Mouse (Mus musculus) limb, embryonic 11.5 days (tissue): Measurements from ENCODE around the gene Strn4. TPM values are rescaled to one million over a fixed set of nuclear protein-coding genes. Genes with fewer than 3 reads are reported as not detected.

Source experiments
- ATAC-seq: fragments of 200-750 bp; cut with Nextera tagmentation; 2 replicates; pipeline ENCODE4 v1.8.0; 2017; ENCODE audit warnings: low read depth; ENCODE audit not compliant: insufficient number of reproducible peaks, low FRiP score, low TSS enrichment
- DNase-seq: peaks from one replicate; pipeline ENCODE4 v3.0.0-alpha.2; 2015; ENCODE audit warnings: low spot score
- H3K27ac ChIP-seq: fragments of 300-500 bp; sonication (generic); replicated peaks from 2 replicates; pipeline ENCODE4 v1.5.1; 2014; ENCODE audit warnings: low read depth, mild to moderate bottlenecking, low read length
- H3K27me3 ChIP-seq: fragments of 300-500 bp; sonication (generic); 2 replicates; pipeline ENCODE4 v1.6.1; 2014; ENCODE audit warnings: mild to moderate bottlenecking, low read length, mixed read lengths; ENCODE audit not compliant: control insufficient read depth, insufficient read depth
- H3K36me3 ChIP-seq: fragments of 300-500 bp; sonication (generic); 2 replicates; pipeline ENCODE4 v1.6.1; 2014; ENCODE audit warnings: mild to moderate bottlenecking, low read length, moderate library complexity, mixed read lengths; ENCODE audit not compliant: control insufficient read depth, insufficient read depth
- H3K4me1 ChIP-seq: fragments of 300-500 bp; sonication (generic); 2 replicates; pipeline ENCODE4 v1.6.1; 2014; ENCODE audit warnings: low read length, mixed read lengths; ENCODE audit not compliant: control insufficient read depth, insufficient read depth
- H3K4me2 ChIP-seq: fragments of 300-500 bp; sonication (generic); 2 replicates; pipeline ENCODE4 v1.6.1; 2014; ENCODE audit warnings: low read depth, mild to moderate bottlenecking, moderate library complexity; ENCODE audit not compliant: severe bottlenecking
- H3K4me3 ChIP-seq: fragments of 300-500 bp; sonication (generic); 2 replicates; pipeline ENCODE4 v1.5.1; 2014; ENCODE audit warnings: low read depth, low read length
- H3K9ac ChIP-seq: fragments of 300-500 bp; sonication (generic); 2 replicates; pipeline ENCODE4 v1.6.1; 2014; ENCODE audit warnings: mild to moderate bottlenecking, low read length
- H3K9me3 ChIP-seq: fragments of 300-500 bp; sonication (generic); 2 replicates; pipeline ENCODE4 v1.6.1; 2016; ENCODE audit warnings: low read length; ENCODE audit not compliant: control insufficient read depth
- WGBS: fragments of 180-500 bp; shearing (Covaris S2); extraction: QIAGEN DNeasy Blood & Tissue Kit; methylation state at CpG from one replicate; pipeline ENCODE4 v1.1.7; 2014; 5-methylcytosine and 5-hydroxymethylcytosine counted together
- polyA plus RNA-seq: library from polyadenylated mRNA; unstranded; fragments of >200 nt; fragmentation: Nextera tagmentation; extraction: Ambion mirVana; gene quantifications from 2 replicates; pipeline ENCODE4 v1.2.1, GENCODE M21; 2014

Gene Strn4
- polyA plus RNA-seq, 1 experiment from 2014 or later, result 128 TPM

- Histone ChIP-seq H3K4me2 (no peak overlapping the region), H3K4me1 (peaks cover 11% of the 10 kb centered on the region), H3K4me3 (no peak overlapping the region), H3K9me3 (no peaks in the 10 kb centered on the region), H3K27ac (no peak overlapping the region), H3K9ac (no peak overlapping the region), H3K36me3 (no peaks in the 10 kb centered on the region; the same call in 1 of the 2 replicates), H3K27me3 (peaks cover 13% of the 10 kb centered on the region)
- 86% methylated on average over 9 of the region's 9 CpGs for WGBS
- no peak for ATAC-seq
- DNase-seq, result no peak
Observed at GRCm38 (mm10) chr7:16807936-16808335, 7.8 kb upstream of the Strn4 start.

- Histone ChIP-seq H3K9me3 (no peaks in the 10 kb centered on the region), H3K9ac (no peak overlapping the region), H3K4me3 (no peak overlapping the region), H3K27me3 (peaks cover 13% of the 10 kb centered on the region), H3K27ac (no peak overlapping the region), H3K4me1 (peaks cover 11% of the 10 kb centered on the region), H3K36me3 (no peaks in the 10 kb centered on the region; the same call in 1 of the 2 replicates), H3K4me2 (no peak overlapping the region)
- 82% methylated on average over 9 of the region's 9 CpGs for WGBS
- ATAC-seq (no peak), DNase-seq (no peak)
Observed at GRCm38 (mm10) chr7:16808647-16809046, 7.0 kb upstream of the Strn4 start.

GRCm38 (mm10) chr7:16809739-16810138 lies 6.0 kb upstream of the Strn4 start:
- H3K4me1 ChIP-seq, result peaks cover 11% of the 10 kb centered on the region
- H3K9me3 ChIP-seq, result no peaks in the 10 kb centered on the region
- no peak overlapping the region for H3K27ac ChIP-seq
- DNase-seq (peak; percentile 79), ATAC-seq (no peak)
- no peaks in the 10 kb centered on the region; the same call in 1 of the 2 replicates for H3K36me3 ChIP-seq
- peaks cover 13% of the 10 kb centered on the region for H3K27me3 ChIP-seq
- H3K4me3 ChIP-seq, result no peak overlapping the region
- 29% methylated on average over 10 of the region's 10 CpGs for WGBS
- H3K9ac ChIP-seq, result no peak overlapping the region
- H3K4me2 ChIP-seq, result no peak overlapping the region

- no peaks in the 10 kb centered on the region for H3K9me3 ChIP-seq
- H3K4me2 ChIP-seq, result peak overlapping the region; percentile 98
- no peaks in the 10 kb centered on the region; the same call in 1 of the 2 replicates for H3K36me3 ChIP-seq
- H3K9ac ChIP-seq, result peak overlapping the region; percentile 55
- H3K27me3 ChIP-seq, result peaks cover 13% of the 10 kb centered on the region
- peaks cover 15% of the 10 kb centered on the region for H3K4me1 ChIP-seq
- DNase-seq, result peak; percentile 29
- H3K27ac ChIP-seq, result no peak overlapping the region
- no peak for ATAC-seq
- H3K4me3 ChIP-seq, result peak overlapping the region; percentile 44
- 42% methylated on average over 28 of the region's 28 CpGs for WGBS
Observed at GRCm38 (mm10) chr7:16810399-16810919, 5.2 kb upstream of the Strn4 start.

- DNase-seq (peak; percentile 71), ATAC-seq (no peak)
- 3% methylated on average over 77 of the region's 90 CpGs for WGBS
- H3K36me3 ChIP-seq, result no peaks in the 10 kb centered on the region; the same call in 1 of the 2 replicates
- peaks cover 13% of the 10 kb centered on the region for H3K27me3 ChIP-seq
- peaks cover 18% of the 10 kb centered on the region for H3K4me1 ChIP-seq
- H3K4me3 ChIP-seq, result peak overlapping the region; percentile 44
- peak overlapping the region; percentile 55 for H3K9ac ChIP-seq
- H3K4me2 ChIP-seq, result peak overlapping the region; percentile 98
- H3K27ac ChIP-seq, result no peak overlapping the region
- H3K9me3 ChIP-seq, result no peaks in the 10 kb centered on the region
Observed at GRCm38 (mm10) chr7:16810920-16811648, 4.6 kb upstream of the Strn4 start.

- Histone ChIP-seq H3K36me3 (no peaks in the 10 kb centered on the region; the same call in 1 of the 2 replicates), H3K4me3 (peak overlapping the region; percentile 44), H3K4me2 (peak overlapping the region; percentile 98), H3K9ac (peak overlapping the region; percentile 55), H3K27me3 (peaks cover 13% of the 10 kb centered on the region), H3K9me3 (no peaks in the 10 kb centered on the region), H3K27ac (no peak overlapping the region), H3K4me1 (peaks cover 18% of the 10 kb centered on the region)
- ATAC-seq, result no peak
- 8% methylated on average over 17 of the region's 17 CpGs for WGBS
- DNase-seq, result no peak
Observed at GRCm38 (mm10) chr7:16811649-16812070, 4.0 kb upstream of the Strn4 start.

- no peak overlapping the region for H3K27ac ChIP-seq
- H3K4me1 ChIP-seq, result peaks cover 23% of the 10 kb centered on the region
- no peak for DNase-seq
- no peaks in the 10 kb centered on the region; the same call in 1 of the 2 replicates for H3K36me3 ChIP-seq
- peaks cover 13% of the 10 kb centered on the region for H3K27me3 ChIP-seq
- no peak overlapping the region for H3K4me3 ChIP-seq
- no peak overlapping the region for H3K9ac ChIP-seq
- WGBS, result 73% methylated on average over 2 of the region's 2 CpGs
- no peak overlapping the region for H3K4me2 ChIP-seq
- H3K9me3 ChIP-seq, result no peaks in the 10 kb centered on the region
- no peak for ATAC-seq
Observed at GRCm38 (mm10) chr7:16812505-16812904, 3.2 kb upstream of the Strn4 start.

- H3K4me3 ChIP-seq, result peak overlapping the region; percentile 93
- H3K4me2 ChIP-seq, result peak overlapping the region; percentile 93
- DNase-seq, result peak; percentile 88
- H3K27me3 ChIP-seq, result peaks cover 6% of the 10 kb centered on the region
- no peaks in the 10 kb centered on the region for H3K9me3 ChIP-seq
- peaks cover 32% of the 10 kb centered on the region for H3K4me1 ChIP-seq
- WGBS, result 0% methylated on average over 39 of the region's 55 CpGs
- peak overlapping the region; percentile 99 for H3K27ac ChIP-seq
- peak; percentile 52 for ATAC-seq
- H3K36me3 ChIP-seq, result no peaks in the 10 kb centered on the region; the same call in 1 of the 2 replicates
- H3K9ac ChIP-seq, result peak overlapping the region; percentile 99
Observed at GRCm38 (mm10) chr7:16816078-16816474, 387 bp downstream of the Strn4 start.
